Mouse (Mus musculus): ENCODE results near the gene Hs6st3.

The Hs6st3 gene

DNA sequence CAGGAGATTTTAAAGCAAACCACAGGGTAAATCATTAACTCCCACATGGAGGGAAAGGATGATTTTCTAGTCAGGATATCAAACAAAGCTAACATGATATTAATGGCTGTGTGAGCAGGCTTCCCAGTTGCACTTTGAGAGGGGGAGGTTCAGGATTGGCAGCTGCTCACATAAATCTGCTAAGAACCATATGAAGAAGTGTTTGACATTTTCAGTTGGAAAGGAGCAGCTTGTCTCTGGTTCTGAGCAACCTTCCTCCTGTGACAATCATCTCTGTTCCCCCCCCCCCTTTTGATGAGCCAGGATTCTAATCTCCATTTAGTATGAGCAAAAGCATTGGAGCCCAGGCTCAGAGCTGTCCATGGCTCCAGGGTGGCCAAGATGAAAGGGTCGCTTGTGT is 643.0 kb downstream of the Hs6st3 start:
- DNase-seq (ENCODE audit: low spot score in 2 of 2): no peak

DNA sequence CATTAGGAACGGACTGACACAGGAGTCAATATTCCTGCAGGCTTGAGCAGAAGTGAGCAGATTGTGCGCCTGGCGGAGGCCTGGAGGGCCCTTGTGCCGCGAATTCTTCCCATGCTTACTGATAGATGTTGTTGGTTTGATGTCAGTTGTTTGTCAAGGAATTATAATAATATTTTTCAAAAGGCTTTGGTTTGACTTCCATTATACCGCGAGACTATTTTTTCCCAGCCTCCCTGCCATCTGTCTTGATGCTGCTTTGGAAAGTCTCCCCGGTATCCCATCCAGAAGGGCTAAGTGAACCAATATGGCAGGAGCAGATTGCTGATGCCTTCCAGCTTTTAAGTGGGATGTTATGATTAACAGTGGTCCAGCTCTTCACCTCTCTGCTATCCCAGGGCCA is 651.3 kb downstream of the Hs6st3 start:
- DNase-seq (ENCODE audit: low spot score in 2 of 2): no peak

DNA sequence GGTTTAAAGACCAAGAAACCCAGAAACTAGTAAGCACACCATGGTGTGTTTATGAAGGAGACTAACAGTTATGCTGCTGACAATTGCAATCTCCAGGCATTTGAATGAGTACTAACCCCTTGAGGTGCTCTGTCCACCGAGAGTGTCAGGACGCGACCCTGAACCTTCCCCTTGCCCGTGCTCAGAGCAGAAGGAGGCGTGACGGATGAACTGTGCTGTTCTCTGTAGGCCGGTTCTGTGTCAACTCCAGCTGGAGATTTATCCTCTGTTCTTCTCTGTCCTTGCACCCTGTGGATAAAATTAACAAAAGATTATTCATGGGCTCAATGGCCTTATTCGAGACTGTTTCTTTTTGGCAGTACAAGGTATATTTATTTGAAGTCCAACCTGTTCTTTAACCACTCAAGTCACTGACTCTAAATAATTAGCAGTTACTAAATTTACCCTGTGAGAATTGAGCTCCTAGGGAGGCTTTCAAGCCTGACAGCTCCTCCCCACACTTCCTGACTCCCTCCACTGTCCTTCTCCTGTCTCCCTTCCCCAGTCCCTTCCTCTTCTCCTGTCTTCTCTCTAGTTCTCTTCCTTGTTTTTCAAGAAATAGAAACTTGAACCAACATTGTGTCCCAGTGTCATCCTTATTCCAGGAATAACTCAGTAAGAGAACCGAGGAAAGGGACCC is 659.2 kb downstream of the Hs6st3 start:
- DNase-seq (ENCODE audit: low spot score in 2 of 2): no peak

DNA sequence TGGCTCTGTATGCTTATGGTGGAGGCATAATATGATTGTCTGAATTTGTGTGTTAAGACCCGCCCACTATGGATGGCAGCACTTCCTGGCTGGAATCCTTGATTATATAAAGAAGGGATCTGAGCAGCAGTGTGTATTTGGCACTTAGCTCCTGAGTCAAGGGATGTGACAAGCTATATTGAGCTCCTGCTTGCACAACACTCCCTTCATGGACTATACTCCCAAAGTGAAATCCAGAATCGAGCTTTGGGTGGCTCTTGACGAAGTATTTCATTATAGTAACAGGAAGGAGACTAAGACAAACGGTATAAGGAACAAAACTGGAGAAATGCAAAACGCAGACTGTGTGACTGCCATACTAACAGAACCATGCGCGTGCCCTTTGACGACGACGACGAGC is 660.4 kb downstream of the Hs6st3 start:
- no peak for DNase-seq (ENCODE audit: low spot score in 2 of 2)

DNA sequence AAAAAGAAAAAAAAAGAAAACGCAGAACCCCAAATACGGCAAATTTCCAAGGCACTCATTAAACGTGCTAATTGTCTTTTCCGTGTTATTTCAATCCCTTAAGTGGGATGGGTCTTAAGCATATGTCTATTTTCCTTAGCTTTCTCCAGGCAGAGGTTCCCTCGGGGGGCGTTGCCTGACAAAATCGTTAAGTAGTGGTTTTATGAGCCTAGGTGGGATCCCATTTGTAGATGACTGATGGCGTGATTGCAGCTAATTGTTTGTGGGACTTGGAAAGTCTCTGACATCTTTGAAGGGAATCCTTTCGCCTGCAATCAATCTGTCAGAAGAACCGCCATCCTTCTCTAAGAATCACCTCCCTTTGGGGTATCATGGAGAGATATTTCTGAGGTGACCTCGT is 662.7 kb downstream of the Hs6st3 start:
- DNase-seq (ENCODE audit: low spot score in 2 of 2): no peak

DNA sequence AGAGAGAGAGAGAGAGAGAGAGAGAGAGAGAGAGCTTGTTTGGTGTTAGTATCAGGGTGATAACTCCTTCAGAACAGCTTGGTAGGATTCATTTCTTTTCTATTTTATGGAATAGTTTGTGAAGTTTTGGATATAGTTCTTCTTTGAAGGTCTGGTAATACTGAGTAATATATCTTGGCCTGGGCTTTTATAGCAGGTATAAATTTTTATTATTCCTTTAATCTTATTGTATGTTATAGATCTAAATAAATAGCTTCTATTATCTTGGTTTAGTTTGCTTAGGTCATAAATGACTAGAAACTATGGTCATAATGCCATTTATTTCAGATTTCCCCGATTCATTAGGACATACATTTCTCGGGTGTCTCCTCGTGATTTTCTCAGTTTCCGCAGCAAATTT is 675.8 kb downstream of the Hs6st3 start:
- DNase-seq (ENCODE audit: low spot score in 2 of 2): no peak

DNA sequence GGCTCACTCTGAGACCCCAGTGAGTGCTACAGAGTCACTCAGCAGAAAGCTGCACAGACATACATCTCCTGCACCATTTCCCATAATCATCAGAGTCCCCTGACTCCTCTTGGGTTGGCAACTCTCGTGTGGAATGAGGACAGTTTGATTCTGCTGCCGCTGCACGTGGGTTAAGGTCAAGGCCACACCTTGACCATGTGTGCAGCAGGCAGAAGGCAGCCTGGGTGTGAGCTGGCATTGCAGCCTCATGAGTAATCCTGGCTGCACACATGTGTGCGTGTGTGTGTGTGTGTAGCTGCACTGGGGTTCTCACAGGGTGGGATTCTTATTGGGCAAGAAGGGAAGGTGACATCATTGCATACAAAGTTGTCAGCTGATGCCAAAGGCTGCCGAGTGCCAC is 677.5 kb downstream of the Hs6st3 start:
- DNase-seq (ENCODE audit: low spot score in 2 of 2): no peak

DNA sequence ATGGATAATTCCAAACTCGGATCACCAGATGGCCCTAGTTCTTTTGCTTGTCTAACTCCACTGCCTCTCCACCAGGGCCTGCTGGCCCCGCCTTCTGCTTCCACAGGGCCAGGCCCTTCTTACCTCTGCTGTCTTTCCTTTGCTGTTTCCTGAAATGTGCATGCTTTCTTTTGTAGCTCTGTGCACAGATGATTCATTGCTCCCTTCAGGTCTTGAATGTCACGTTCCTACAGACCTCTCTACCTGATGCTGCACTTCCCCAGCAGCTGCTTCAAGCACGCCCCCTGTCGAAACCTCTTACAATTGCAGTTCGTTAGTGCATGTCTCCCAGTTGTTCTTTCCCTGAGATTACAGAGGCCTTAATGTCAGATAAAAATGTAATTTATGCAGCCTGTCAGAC is 682.4 kb downstream of the Hs6st3 start:
- no peak for DNase-seq (ENCODE audit: low spot score in 2 of 2)

DNA sequence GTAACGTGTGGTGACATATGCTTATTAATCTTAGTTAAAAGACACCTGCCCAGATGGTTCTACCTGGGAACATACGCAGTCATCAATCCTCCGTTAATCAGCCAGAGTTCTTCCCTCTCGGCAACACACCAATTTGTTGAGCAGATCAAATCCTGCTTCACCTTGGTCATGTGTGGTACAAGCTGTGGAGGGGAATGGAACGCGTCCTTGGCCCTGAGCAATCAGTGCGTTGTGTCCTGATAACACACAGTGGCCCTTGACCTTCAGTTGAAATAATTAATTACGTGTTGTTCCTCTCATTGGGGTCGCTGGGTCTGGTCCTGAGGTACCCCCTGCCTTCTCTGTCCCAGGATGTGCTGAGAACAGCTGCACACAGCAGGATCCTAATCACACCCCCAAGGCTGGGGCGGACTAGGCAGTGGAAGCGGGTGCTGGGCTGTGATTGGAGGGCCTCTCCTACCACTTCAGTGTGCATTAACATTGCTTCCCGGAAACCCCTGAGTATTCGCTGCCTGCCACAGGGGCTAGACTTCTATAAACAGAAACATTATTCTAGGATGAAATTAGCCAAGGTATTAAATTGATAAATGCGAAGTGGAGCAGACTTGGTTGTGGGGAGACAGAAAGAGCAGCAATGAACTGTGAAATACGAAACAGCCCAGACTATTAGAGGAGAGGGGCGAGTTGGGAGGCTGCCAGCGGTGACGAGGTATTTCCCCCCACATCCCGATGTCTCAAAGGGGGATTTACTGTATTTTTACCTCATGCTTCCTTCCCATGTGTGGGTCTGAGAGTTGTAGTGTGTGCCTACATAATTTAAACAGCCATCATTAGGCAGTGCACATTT is 693.2 kb downstream of the Hs6st3 start:
- DNase-seq (ENCODE audit: low spot score in 2 of 2): no peak

DNA sequence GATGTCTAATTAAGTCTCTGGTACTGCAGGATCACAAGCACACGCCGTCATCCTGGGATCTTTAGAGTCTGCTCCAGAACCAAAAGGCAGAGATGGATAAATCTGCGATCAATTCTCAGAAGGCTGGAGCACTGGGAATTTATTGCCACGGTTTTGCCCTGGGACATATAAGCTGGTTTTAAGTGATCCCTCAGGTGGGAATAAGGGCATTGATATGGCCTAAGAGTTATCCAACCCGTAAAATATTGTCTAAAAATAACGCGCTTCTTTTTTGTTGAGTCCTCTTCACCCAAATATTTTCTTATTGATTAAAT is 693.8 kb downstream of the Hs6st3 start:
- no peak for DNase-seq (ENCODE audit: low spot score in 2 of 2)

DNA sequence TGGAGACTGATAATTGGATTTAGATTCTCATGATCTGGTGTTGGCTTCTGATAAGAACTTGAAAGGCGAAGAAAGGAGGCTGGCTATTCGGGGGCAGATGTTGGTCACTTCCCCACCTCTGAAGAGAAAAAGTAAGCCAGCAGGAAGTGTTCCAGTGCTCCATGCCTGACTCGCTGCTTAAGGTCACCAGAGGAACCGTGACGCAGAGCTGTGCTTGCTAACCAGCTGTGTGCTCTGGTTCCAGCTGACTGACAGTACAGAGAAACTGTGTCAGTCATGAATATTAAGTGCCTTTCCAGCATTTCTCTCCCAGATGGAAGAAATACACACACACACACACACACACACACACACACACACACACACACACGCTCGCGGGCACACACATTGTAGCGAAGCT is 694.8 kb downstream of the Hs6st3 start:
- DNase-seq (ENCODE audit: low spot score in 2 of 2): no peak

DNA sequence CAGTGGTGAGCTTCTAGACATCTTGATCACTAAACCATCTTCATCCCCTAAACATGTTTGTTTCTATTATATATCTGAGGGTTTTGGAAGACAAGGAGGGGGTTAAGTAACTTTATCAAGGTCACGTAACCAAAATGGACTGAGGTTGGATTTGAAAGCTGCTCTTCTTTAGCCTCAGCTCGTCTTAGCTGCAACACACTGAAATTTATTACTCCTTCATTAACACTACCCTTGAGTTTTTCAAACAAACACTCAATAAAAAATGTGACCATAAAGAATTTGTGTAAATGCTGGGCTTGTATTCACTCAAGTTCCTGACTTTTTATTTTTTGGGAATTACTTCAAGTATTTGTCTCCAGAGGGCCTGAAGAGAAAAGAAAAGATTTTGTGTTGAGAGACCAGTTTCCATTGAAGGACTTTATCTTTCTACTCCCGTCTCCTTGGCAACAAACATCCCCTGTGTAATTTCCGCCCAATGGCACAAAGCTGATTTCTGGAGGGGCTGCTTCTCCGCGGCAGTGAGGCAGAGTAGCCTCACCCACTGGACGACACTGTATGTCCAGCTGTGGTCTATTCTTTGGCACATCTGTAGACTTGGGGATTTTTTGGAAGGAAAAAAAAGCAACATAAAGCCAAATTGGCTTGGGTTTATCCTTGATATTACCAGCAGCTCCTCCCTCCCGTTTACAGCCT is 696.0 kb downstream of the Hs6st3 start:
- DNase-seq (ENCODE audit: low spot score in 2 of 2): no peak

DNA sequence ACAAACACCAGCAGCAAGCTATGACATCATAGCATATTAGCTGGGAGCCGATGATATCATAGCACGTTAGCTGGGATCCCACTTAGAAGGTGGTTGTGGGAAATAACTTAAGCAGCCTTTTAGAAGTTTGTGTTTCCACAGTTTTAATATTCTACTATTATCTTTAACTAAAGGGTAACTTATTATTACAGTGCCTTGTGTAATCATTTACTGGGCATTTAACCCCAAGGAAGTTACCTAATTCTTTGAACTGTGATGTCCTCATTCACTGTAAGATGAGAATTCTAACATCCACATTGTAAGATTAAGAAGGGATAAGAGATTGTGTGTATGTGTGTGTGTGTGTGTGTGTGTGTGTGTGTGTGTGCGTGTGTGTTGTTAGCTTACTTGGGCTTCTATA is 697.9 kb downstream of the Hs6st3 start:
- no peak for DNase-seq (ENCODE audit: low spot score in 2 of 2)

DNA sequence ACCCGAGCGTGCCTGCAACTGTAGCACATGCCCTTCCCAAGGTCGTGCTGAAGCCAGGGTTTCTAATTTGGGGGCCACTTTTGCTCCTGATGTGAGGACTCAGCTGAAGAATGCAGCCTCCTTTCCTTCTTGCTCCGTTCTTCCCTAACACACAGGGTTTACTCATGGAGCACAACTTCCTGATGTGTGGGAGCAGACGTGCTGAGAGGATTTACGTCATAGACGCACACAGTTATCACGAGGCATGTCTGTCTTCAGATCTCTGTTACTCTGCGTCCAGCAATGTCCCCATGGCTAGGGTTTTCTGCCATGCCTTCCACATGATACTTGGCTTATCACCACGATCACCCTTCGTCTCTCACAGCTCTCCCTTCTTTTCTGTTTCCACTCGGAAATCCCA is 709.4 kb downstream of the Hs6st3 start:
- DNase-seq (ENCODE audit: low spot score in 2 of 2): no peak

DNA sequence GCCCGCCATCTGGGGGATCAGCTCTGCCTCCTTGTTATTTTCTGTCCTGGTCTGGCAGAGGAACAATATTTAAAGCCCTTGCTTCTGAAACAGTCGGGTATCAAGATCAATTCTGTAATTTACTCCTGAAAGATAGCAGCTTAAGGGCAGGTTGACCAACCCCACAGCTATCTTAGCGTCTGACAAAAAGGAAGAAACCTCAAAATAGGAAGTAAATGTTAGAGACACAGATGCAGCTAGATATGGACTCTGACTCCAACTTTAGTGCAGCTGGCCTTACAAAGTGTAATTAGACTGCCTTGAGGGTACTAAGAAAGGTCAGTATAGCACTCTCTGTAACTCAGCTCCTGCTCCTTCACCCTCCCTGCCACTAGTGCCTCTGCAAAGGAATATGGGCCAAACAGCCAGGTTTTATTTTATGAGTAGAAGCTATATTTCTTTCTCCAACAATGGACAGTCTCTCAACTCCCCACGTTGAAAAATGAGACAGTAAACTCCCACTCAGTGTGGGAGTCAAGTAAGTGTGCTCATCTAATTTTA is 710.7 kb downstream of the Hs6st3 start:
- DNase-seq (ENCODE audit: low spot score in 2 of 2): no peak

DNA sequence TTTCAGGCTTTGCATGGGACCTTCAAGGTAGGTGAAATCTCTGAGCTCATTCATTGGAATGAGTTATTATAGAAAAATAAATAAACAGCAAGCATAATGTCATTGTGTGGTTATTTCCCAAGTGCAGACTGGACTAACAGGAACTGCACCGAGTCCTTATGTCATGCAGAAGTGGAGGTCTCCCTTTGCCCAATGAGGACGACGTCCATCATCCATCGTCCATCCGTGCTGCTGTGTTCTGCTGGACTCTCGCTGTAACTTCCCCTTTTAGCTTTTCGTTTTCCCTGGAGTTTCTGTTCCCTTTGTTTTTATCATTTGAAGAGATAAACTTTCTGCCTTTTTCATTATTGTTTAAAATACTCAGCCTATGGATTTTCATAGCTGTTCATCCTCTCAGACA is 711.2 kb downstream of the Hs6st3 start:
- DNase-seq (ENCODE audit: low spot score in 2 of 2): no peak

DNA sequence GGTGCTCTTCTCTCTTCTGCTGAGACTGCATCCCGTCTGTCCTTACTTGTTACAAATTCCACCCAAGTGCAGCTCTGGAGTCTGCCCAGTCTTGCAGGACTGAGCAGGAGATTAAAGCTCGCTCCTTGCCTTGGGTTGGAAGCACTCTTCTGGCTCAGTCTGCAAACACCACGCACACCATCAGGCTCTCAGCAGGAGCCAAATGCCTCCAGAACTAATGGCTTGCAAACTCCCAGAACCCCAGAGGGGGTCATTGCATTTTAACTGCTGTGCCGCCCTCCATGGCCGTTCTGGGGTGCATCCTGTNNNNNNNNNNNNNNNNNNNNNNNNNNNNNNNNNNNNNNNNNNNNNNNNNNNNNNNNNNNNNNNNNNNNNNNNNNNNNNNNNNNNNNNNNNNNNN is 714.0 kb downstream of the Hs6st3 start:
- no peak for DNase-seq (ENCODE audit: low spot score in 2 of 2)

DNA sequence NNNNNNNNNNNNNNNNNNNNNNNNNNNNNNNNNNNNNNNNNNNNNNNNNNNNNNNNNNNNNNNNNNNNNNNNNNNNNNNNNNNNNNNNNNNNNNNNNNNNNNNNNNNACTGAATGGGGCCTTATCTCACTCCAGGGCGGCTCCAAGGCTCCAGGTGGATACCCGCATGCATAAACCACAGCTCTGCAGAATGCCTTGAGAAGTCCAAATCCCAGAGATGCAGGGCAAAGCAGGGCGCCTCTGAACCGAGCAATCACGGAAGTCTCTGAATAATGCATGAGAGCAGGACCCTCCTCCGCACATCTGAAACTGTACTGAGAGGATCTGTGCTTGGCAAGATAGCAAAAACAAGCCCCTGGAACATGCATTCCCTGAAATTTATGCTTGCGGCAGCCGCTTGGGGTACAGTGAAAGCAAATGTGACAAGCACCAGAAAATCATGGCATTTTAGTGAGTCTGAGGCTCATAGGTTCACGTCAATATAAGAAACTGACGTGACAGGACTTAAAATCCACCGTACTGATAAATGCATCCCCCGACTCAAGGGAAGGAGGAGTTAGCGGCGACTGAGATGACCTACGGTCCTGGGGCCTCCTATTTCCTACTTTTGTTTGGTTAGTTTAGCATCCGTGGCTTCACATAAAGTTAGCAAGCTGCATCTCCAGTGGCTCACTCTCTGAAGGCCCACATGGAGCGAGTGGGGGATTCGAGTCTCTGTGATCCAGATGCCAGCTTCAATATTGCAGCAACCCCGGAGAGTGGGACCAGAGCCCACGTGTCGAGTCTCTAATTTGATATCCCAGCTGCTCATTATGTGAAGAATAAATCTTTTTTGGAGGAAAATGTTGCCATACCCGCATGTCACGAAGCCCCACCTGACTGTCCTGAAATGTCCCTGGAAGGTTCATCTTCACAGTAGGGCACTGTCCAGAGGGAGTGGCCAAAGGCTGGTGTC is 719.5 kb downstream of the Hs6st3 start:
- no peak for DNase-seq (ENCODE audit: low spot score in 2 of 2)

DNA sequence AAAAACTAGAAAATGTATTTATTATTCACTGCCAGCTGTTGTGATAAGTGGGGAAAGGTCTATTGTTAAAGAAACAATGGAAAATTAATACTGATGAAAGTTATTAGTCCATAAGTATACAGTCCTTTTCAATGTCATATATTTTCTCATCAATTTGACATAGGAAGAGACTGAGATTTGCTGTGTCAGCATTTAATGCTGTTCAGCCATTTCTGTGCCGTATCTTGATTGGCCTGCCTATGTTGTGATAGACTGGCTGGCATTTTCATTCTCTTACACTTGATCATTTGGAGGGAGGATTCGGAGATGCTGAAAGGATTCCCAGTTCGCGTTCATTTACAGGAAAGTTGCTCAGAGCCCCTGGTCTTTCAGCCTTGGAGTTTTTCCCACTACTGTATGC is 735.5 kb downstream of the Hs6st3 start:
- no peak for DNase-seq (ENCODE audit: low spot score in 2 of 2)

DNA sequence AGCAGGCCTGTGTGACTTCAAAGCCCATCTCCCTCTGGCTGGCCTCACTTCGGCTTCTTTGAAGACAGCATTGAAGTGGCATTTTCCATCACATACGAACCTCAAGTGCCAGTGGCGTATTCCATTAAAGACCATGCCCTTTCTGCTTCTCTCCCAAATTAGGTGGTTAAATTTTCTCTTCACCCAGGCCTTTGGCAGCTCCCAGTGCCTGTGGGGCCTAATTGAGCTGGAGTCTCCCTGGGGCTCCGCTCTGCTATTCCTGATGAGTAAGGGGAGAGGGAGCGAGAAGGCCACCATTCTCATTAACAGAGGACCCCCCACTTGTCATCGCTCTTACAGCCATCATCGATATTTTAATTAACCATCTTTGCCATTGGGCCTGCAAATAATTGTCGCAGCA is 754.8 kb downstream of the Hs6st3 start:
- no peak for DNase-seq (ENCODE audit: low spot score in 2 of 2)

DNA sequence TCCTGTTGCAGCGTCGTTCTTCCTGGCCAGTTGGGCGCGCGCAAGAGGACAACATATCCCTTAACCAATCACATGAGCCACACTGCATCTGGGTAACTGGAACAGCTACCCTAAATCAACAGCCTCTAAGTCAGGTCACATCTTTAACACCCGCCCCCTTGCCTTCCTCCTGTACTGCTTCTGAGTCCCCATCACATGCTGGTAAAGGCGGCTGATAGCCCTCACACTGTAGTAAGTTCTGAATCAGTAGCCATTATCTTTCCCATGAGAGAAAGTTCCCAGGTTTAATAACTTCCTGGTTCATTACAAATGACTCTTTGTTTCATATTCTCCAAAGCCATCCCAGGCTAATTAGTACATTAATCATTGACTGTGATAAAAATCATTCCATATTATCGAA is 757.0 kb downstream of the Hs6st3 start:
- no peak for DNase-seq (ENCODE audit: low spot score in 2 of 2)
